Mouse (Mus musculus): ENCODE results near the gene Nek4. TPM values are rescaled to one million over a fixed set of nuclear protein-coding genes. Genes with fewer than 3 reads are reported as not detected.

Gene Nek4
- 5.3 and 6.0 TPM in 2 replicates for polyA plus RNA-seq (2012; rRNA removed)

GRCm38 (mm10) chr14:30951154-30951825, at the start of gene Nek4:
Gene Nek4, plus strand, starts transcription at chr14:30951377.

DNA sequence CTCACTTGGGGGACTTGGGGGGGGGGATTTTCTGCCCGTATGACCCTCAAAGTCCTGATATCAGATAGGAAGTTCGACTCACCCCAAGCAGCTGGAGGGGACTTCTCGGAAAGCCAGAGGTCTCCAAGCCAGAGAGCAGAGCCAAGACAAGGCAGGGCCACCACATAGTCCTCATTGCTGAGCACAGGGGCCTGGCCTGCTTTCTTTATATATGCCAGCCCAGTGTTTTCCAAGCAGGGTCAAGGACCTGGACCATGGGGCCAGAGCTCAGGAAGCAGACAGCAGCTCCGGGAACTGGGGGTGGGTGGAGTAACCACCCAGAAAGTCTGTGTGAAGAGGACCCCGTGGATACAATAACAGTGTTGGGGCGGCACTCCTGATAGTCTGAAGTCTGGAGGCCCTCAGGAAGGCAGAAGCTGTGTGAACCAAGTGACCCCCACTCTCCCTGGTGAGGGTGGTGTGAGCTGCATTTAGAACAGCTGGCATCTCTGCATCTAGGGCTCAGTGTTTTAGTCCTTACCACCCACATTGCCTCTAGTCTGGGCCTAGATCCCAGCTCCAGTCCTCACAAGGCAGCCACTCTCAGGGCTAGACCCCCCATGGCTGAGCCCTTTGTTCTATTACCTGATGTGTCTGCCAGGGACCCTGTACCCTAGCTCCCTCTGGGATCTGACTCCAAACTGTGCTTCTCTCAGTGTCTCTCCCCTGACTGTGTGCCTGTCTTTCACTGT, 27.6 kb upstream of the Nek4 start, which contains the start of gene Itih3:
Gene Itih3 (minus strand): TSS at position 386 of the 731 bp plus-strand sequence.

GRCm38 (mm10) chr14:30943038-30943437, 8.1 kb upstream of the Nek4 start, which contains the start of gene Itih1:
Gene Itih1, minus strand, starts transcription at chr14:30943289.

GRCm38 (mm10) chr14:31001307-31002205, 50.4 kb downstream of the Nek4 start, which contains the start of the genes Glt8d1 and Spcs1:
Gene Glt8d1, plus strand, starts transcription at chr14:31001400.
Gene Spcs1, minus strand, starts transcription at chr14:31001672.

DNA sequence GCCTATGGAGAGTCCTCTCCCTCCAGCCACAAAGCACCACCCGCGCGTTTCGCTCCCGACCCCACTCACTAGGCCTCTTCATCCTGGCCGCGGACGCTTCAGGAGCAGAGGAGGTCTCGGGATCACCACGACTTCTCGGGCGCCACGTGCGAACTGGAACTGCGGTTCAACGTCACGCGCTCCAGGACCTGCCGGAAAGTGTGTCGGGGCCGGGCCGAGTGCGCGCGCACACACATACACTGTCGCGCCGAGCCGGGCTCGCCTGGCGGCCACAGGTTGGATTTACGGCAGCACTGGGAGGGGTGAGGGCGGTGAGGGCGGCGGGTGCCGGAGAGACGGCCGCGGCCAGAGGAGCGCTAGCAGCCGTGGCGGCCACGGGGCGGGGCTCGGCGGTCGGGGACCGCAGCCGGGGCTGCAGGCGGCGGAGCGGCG, 67.7 kb downstream of the Nek4 start, which contains the start of the genes Pbrm1 and Gnl3:
Gene Pbrm1 (plus strand): TSS at position 279 of the 432 bp plus-strand sequence.
Gene Gnl3 (minus strand): TSS at position 293 of the 432 bp plus-strand sequence.

Other genes starting within 250 kb of the Nek4 start
- 1.1 TPM in 2 replicates for gene Sfmbt1, start 236.5 kb upstream of the Nek4 start, polyA plus RNA-seq (2012; rRNA removed)
- gene Tmem110, start 125.8 kb upstream of the Nek4 start, polyA plus RNA-seq (2012; rRNA removed): 33.0 and 42.0 TPM in 2 replicates
- gene Mustn1, start 72.2 kb upstream of the Nek4 start, polyA plus RNA-seq (2012; rRNA removed): 32.2 and 38.3 TPM in 2 replicates
- 0.95 and 1.6 TPM in 2 replicates for gene Itih4, start 64.9 kb upstream of the Nek4 start, polyA plus RNA-seq (2012; rRNA removed)
- 0.70 and 1.7 TPM in 2 replicates for gene Itih3, start 27.6 kb upstream of the Nek4 start, polyA plus RNA-seq (2012; rRNA removed)
- 0.10 and 0.25 TPM in 2 replicates for gene Itih1, start 8.1 kb upstream of the Nek4 start, polyA plus RNA-seq (2012; rRNA removed)
- gene Glt8d1, start 50.0 kb downstream of the Nek4 start, polyA plus RNA-seq (2012; rRNA removed): 29.6 and 34.0 TPM in 2 replicates
- 86.0 and 103 TPM in 2 replicates for gene Spcs1, start 50.3 kb downstream of the Nek4 start, polyA plus RNA-seq (2012; rRNA removed)
- 18.3 and 21.1 TPM in 2 replicates for gene Pbrm1, start 67.8 kb downstream of the Nek4 start, polyA plus RNA-seq (2012; rRNA removed)
- gene Gnl3, start 67.8 kb downstream of the Nek4 start, polyA plus RNA-seq (2012; rRNA removed): 15.6 and 20.4 TPM in 2 replicates
- 37.4 and 49.0 TPM in 2 replicates for gene Smim4, start 177.6 kb downstream of the Nek4 start, polyA plus RNA-seq (2012; rRNA removed)
- gene Nt5dc2, start 179.7 kb downstream of the Nek4 start, polyA plus RNA-seq (2012; rRNA removed): 219 and 301 TPM in 2 replicates
- 154 and 157 TPM in 2 replicates for gene Stab1, start 217.3 kb downstream of the Nek4 start, polyA plus RNA-seq (2012; rRNA removed)

Measured in ovary, adult 2 months (tissue).